Mouse (Mus musculus) inflammation-experienced regulatory T-cells, adult 6 months (primary cell): ENCODE data around the gene Nicn1. TPM values are rescaled to one million over a fixed set of nuclear protein-coding genes. Genes with fewer than 3 reads are reported as not detected.

Experiments used
- ATAC-seq: one replicate; pipeline ENCODE4 v1.8.0; 2017
- polyA plus RNA-seq, 3 experiments: library from polyadenylated mRNA; unstranded; fragments of 100-300 nt; shearing (Covaris generic); gene quantifications; one replicate each; pipeline ENCODE4 v1.2.1; 2017

The Nicn1 gene
- polyA plus RNA-seq, 3 experiments from 2014 or later: 1.2 to 2.6 (median 1.6) TPM

- ATAC-seq: peak; percentile 91
Measured at GRCm38 (mm10) chr9:108338886-108339781, 48.9 kb downstream of the Nicn1 start, which contains the start of gene Gpx1. Gpx1 (plus strand) TSS chr9:108338903.

- ATAC-seq: no peak
Measured at GRCm38 (mm10) chr9:108339886-108340257, 49.6 kb downstream of the Nicn1 start.

- no peak for ATAC-seq
Measured at GRCm38 (mm10) chr9:108340258-108341138, 50.3 kb downstream of the Nicn1 start.

- no peak for ATAC-seq
Measured at GRCm38 (mm10) chr9:108341139-108341475, 50.9 kb downstream of the Nicn1 start.

GRCm38 (mm10) chr9:108341801-108342200 is 51.6 kb downstream of the Nicn1 start:
- no peak for ATAC-seq

GRCm38 (mm10) chr9:108342301-108342831 is 52.1 kb downstream of the Nicn1 start:
- ATAC-seq: no peak

- ATAC-seq: no peak
Measured at GRCm38 (mm10) chr9:108343331-108343730, 53.1 kb downstream of the Nicn1 start.

GRCm38 (mm10) chr9:108343835-108344234 is 53.6 kb downstream of the Nicn1 start:
- ATAC-seq: no peak

- no peak for ATAC-seq
Measured at GRCm38 (mm10) chr9:108344471-108344870, 54.2 kb downstream of the Nicn1 start.

Other genes with a start within 250 kb of the Nicn1 start
- gene Gmppb, start 241.2 kb upstream of the Nicn1 start, polyA plus RNA-seq: 10 to 100 TPM; 15.2 to 19.6 (median 18.4) TPM
- gene Amigo3, start 237.3 kb upstream of the Nicn1 start, polyA plus RNA-seq: 1 to 10 TPM in 2 of 3 experiments, under 1 TPM in 1; 0.69 to 3.9 (median 1.9) TPM
- gene Mst1, start 210.0 kb upstream of the Nicn1 start, polyA plus RNA-seq: under 1 TPM in 2 of 3 experiments, not detected in 1; 0.67 to 0.87 TPM
- 10 to 100 TPM; 36.0 to 83.5 (median 66.3) TPM for gene Rnf123, start 207.1 kb upstream of the Nicn1 start, polyA plus RNA-seq
- 10 to 100 TPM; 35.3 to 52.6 (median 45.0) TPM for gene Apeh, start 195.8 kb upstream of the Nicn1 start, polyA plus RNA-seq
- under 1 TPM; 0.09 to 0.59 (median 0.38) TPM for gene Bsn, start 100.0 kb upstream of the Nicn1 start, polyA plus RNA-seq
- 1 to 10 TPM; 1.6 to 3.2 (median 2.2) TPM for gene Dag1, start 26.5 kb upstream of the Nicn1 start, polyA plus RNA-seq
- 1 to 10 TPM in 2 of 3 experiments, under 1 TPM in 1; 0.18 to 1.3 (median 1.1) TPM for gene Amt, start 6.4 kb downstream of the Nicn1 start, polyA plus RNA-seq
- 100 to 1,000 TPM; 323 to 459 (median 386) TPM for gene Rhoa, start 15.7 kb downstream of the Nicn1 start, polyA plus RNA-seq
- gene Tcta, start 15.7 kb downstream of the Nicn1 start, polyA plus RNA-seq: 10 to 100 TPM in 2 of 3 experiments, 1 to 10 TPM in 1; 9.6 to 17.6 (median 14.8) TPM
- 100 to 1,000 TPM; 489 to 506 (median 494) TPM for gene Gpx1, start 48.5 kb downstream of the Nicn1 start, polyA plus RNA-seq
- 100 to 1,000 TPM in 2 of 3 experiments, 10 to 100 TPM in 1; 91.3 to 131 (median 111) TPM for gene Usp4, start 57.4 kb downstream of the Nicn1 start, polyA plus RNA-seq
- gene 1700102P08Rik, start 102.4 kb downstream of the Nicn1 start, polyA plus RNA-seq: 1 to 10 TPM in 2 of 3 experiments, under 1 TPM in 1; 0.78 to 2.2 (median 1.0) TPM
- not detected for gene Ccdc36, start 138.1 kb downstream of the Nicn1 start, polyA plus RNA-seq
- gene BC048562, start 146.1 kb downstream of the Nicn1 start, polyA plus RNA-seq: not detected
- gene Ccdc71, start 170.1 kb downstream of the Nicn1 start, polyA plus RNA-seq: 10 to 100 TPM; 22.9 to 28.1 (median 27.5) TPM
- gene Klhdc8b, start 171.2 kb downstream of the Nicn1 start, polyA plus RNA-seq: 1 to 10 TPM in 2 of 3 experiments, under 1 TPM in 1; 0.94 to 1.9 (median 1.6) TPM
- gene Lamb2, start 189.3 kb downstream of the Nicn1 start, polyA plus RNA-seq: under 1 TPM in 2 of 3 experiments, not detected in 1; 0.06 to 0.08 TPM
- gene Usp19, start 200.2 kb downstream of the Nicn1 start, polyA plus RNA-seq: 10 to 100 TPM; 15.7 to 18.4 (median 18.4) TPM
- 100 to 1,000 TPM; 123 to 167 (median 155) TPM for gene Qars, start 217.3 kb downstream of the Nicn1 start, polyA plus RNA-seq
- 10 to 100 TPM; 68.0 to 91.8 (median 70.4) TPM for gene Qrich1, start 226.4 kb downstream of the Nicn1 start, polyA plus RNA-seq